Mouse (Mus musculus): ENCODE results near the gene Des. TPM values are rescaled to one million over a fixed set of nuclear protein-coding genes. Genes with fewer than 3 reads are reported as not detected.

The Des gene
- total and polyA plus RNA-seq, 3 experiments = 9.3 to 18.9 (median 11.7) TPM

DNA sequence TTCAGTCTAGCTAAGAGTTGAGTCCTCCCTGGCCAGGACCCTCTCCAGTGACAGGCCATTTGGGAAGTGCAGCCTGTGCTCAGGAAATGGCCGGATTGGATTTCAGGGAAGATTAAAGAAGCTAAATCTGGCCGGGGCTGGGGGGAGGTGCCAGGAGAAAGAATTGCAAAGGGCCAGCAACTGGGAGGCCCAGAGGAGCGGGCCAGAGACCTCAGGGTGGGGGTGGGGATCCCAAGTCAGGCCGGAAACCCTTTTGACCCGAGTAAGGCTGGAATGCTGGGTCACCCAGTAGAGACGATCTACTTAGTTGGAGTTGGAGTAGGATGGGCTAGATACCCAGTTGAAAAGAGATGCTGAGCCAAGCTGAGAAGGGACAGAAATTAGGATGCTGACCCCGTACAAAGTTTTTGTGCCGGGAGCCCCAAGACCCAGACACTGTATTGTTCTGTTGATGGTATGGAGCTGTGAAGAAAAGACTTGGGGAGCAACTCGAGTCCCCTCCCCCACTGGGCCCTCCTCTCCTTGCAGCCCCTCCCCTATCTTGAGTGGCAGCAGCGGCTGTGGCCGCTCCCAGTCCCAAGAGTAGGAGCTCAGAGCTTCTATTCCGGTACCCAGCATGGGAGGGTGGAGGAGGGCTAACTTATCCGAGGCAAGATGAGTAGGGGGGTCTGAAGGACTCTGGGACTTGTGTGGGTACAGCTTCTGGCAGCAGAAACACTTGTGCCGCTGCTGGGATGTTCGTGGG is 15.7 kb upstream of the Des start:
- peaks cover 10% of the 10 kb centered on the region for H3K27me3 ChIP-seq (replicated peaks)
- in situ Hi-C loops (cut with MboI; ENCODE audit: low pct_ligation_motif_present, low pct_unique_long_range_greater_than_20kb, low sequenced_read_pairs) = loop anchor here (5.0 to 25.0 kb wide), 2 partner anchors 128 to 218 kb away; no protein-coding TSS in a partner anchor
- no peak for TF ChIP-seq CHD1 (IDR thresholded peaks at IDR 0.05; ENCODE audit: low read depth, low read length)
- TF ChIP-seq MAX (IDR thresholded peaks at IDR 0.05; ENCODE audit: low read length) = no peak
- TF ChIP-seq RAD21 (IDR thresholded peaks at IDR 0.05; ENCODE audit: low read depth, low read length) = no peak
- TF ChIP-seq MEF2A (IDR thresholded peaks at IDR 0.05; ENCODE audit: borderline replicate concordance, low read depth, low read length) = no peak
- TF ChIP-seq CTCF (conservative IDR thresholded peaks at IDR 0.05 in 1 of 2, IDR thresholded peaks at IDR 0.05 in 1 of 2; ENCODE audit: low read depth in 2 of 2, low read length in 2 of 2) = no peak
- no peak for TF ChIP-seq GABPA (IDR thresholded peaks at IDR 0.05; ENCODE audit: insufficient replicate concordance, low read depth, low read length)
- TF ChIP-seq SIN3A (IDR thresholded peaks at IDR 0.05; ENCODE audit: low read length) = no peak
- no peak for TF ChIP-seq KAT2A (IDR thresholded peaks at IDR 0.05; ENCODE audit: insufficient replicate concordance, low read length)
- TF ChIP-seq JUND (conservative IDR thresholded peaks at IDR 0.05; ENCODE audit: low read depth, low read length) = no peak
- TF ChIP-seq NELFE (IDR thresholded peaks at IDR 0.05; ENCODE audit: low read depth, low read length) = no peak

DNA sequence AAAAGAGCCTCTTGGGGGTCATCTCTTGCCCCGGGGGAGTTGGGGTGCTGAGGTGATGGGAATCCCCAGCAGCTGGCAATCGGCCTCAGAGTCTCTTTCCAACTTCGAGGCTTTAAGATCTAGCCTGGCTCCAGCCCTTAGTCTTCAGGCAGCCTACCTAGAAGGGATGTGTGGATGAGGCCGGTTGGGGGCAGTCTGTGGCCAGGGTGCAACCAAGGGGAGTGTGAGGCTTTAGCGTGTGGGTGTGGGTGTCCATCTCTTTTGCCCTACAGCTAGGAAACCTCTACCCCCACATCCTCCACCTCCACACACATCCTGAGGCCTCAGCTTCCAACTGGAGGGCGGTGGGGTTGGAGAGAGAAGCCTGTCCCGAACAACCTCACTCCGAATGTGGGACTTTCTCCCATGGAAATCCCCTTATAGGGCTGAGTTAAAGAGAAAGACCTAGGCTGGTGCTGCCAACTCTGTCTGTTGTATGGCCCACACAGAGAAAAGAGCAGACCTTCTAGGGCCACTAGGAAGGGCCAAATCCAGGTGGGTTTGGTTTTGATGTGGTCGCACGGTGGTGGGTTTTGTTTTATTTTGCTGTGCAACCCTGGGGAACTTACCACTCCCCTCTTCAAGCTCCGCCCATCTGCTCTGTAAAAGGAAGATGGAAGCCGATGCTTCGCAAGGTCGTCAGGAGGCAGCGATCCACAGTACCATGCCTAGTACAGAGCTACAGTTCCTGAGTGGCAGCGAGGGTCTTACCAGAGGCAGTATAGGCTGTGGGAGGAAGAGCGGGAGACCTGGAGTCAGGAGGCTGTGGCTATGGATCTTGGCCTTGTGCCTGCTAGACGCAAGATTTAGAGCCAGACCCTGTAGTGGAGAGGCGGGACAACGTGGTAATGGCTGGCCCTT is 14.8 kb upstream of the Des start:
- Histone ChIP-seq H3K4me2 (ENCODE audit: insufficient read depth, low read depth, poor library complexity, severe bottlenecking) (peak overlapping the region; percentile 44), H3K4me3 (replicated peaks in 1 of 3; ENCODE audit: low read depth in 2 of 3, low read length in 2 of 3, poor library complexity in 1 of 3) (peak overlapping the region in 1 of 3 experiments; percentile 22), H3K36me3 (replicated peaks in 1 of 2; ENCODE audit: control insufficient read depth in 1 of 2, insufficient read depth in 1 of 2, low read length in 1 of 2) (no peaks in the 10 kb centered on the region), H3K9me3 (replicated peaks; ENCODE audit: low read length) (peaks cover 2% of the 10 kb centered on the region), H3K79me2 (replicated peaks; ENCODE audit: control insufficient read depth, extremely low read depth, insufficient read depth, poor library complexity, severe bottlenecking) (no peaks in the 10 kb centered on the region), H3K4me1 (ENCODE audit: control insufficient read depth in 1 of 2, insufficient read depth in 2 of 2) (peaks cover 10 to 32% of the 10 kb centered on the region in 2 experiments), H3K27ac (ENCODE audit: insufficient read depth, low read depth) (no peak overlapping the region), H3K9ac (ENCODE audit: insufficient read depth, low read depth) (no peak overlapping the region), H3K27me3 (replicated peaks) (peaks cover 10% of the 10 kb centered on the region)
- DNase-seq (ENCODE audit: extremely low read depth) = peak; percentile 34
- dilution Hi-C loops (cut with MboI; ENCODE audit: extremely low pct_ligation_motif_present, extremely low pct_unique_long_range_greater_than_20kb, low sequenced_read_pairs) = no loop called here
- TF ChIP-seq RAD21 (IDR thresholded peaks at IDR 0.05; ENCODE audit: low read depth, low read length) (peak; percentile 40), MEF2A (IDR thresholded peaks at IDR 0.05; ENCODE audit: borderline replicate concordance, low read depth, low read length) (0 out of 2 replicates have a peak, but pooled peaks have one; percentile 5), JUND (conservative IDR thresholded peaks at IDR 0.05; ENCODE audit: low read depth, low read length) (no peak), CTCF (conservative IDR thresholded peaks at IDR 0.05 in 1 of 2, IDR thresholded peaks at IDR 0.05 in 1 of 2; ENCODE audit: low read depth in 2 of 2, low read length in 2 of 2) (peak in 1 of 2 experiments; percentile 59; a peak in 2 of 4 replicates), SMC3 (IDR thresholded peaks at IDR 0.05; ENCODE audit: low read depth, low read length) (peak; percentile 35), USF2 (conservative IDR thresholded peaks at IDR 0.05; ENCODE audit: low read depth, low read length) (no peak)
- in situ Hi-C loops (cut with MboI; ENCODE audit: low pct_ligation_motif_present, low pct_unique_long_range_greater_than_20kb, low sequenced_read_pairs) = loop anchor here (5.0 to 25.0 kb wide), 2 partner anchors 127 to 217 kb away; no protein-coding TSS in a partner anchor

More for the DNA sequence above, 15.7 kb upstream of the Des start:
- no peak overlapping the region for H3K27ac ChIP-seq (ENCODE audit: insufficient read depth, low read depth)
- H3K4me3 ChIP-seq (replicated peaks in 1 of 3; ENCODE audit: low read depth in 2 of 3, low read length in 2 of 3, poor library complexity in 1 of 3) = no peak overlapping the region
- no peaks in the 10 kb centered on the region for H3K79me2 ChIP-seq (replicated peaks; ENCODE audit: control insufficient read depth, extremely low read depth, insufficient read depth, poor library complexity, severe bottlenecking)
- no peak overlapping the region for H3K9ac ChIP-seq (ENCODE audit: insufficient read depth, low read depth)
- H3K4me1 ChIP-seq (ENCODE audit: control insufficient read depth in 1 of 2, insufficient read depth in 2 of 2) = peaks cover 10 to 32% of the 10 kb centered on the region in 2 experiments
- dilution Hi-C loops (cut with MboI; ENCODE audit: extremely low pct_ligation_motif_present, extremely low pct_unique_long_range_greater_than_20kb, low sequenced_read_pairs) = no loop called here
- peak overlapping the region; percentile 44; the same call in 1 of the 2 replicates for H3K4me2 ChIP-seq (ENCODE audit: insufficient read depth, low read depth, poor library complexity, severe bottlenecking)
- H3K9me3 ChIP-seq (replicated peaks; ENCODE audit: low read length) = peaks cover 2% of the 10 kb centered on the region
- H3K36me3 ChIP-seq (replicated peaks in 1 of 2; ENCODE audit: control insufficient read depth in 1 of 2, insufficient read depth in 1 of 2, low read length in 1 of 2) = no peaks in the 10 kb centered on the region
- DNase-seq (ENCODE audit: extremely low read depth) = no peak

All from CH12.LX (cell line).